Comparison of ENCODE assay signal across 8 mouse cellular contexts in the genomic region with DNA sequence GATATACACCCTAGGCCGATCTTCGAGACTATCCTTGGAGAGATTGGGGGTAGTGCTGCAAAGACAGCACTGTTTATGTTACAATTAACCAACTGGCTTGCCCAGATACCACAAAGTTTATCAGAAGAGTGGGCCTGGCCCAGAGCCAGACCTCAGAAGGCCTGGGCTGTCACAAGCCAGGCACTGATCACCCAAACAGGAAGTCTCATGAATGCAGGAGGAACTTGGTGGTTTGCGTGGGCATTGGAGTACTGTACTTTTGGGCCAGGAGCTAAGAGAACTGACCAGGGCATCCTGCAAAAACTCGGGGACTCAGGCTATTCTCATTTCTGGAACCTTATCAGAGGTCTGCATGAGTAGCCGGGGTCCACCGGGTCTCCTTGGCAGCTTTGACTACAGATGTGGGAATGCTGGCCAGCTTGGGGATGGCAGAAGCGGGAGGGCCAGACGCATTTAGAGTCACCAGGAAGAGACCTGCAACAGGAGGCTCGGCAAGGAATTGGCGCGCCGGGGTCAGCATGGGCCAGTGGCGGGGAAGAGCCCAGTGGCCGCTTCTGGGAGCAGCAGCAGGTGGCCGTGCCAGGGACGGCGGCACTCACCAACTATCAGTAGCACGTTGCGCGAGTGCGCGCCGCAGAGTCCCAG. TPM values are rescaled to one million over a fixed set of nuclear protein-coding genes. Genes with fewer than 3 reads are reported as not detected.
DNase-seq lines count a peak whose midpoint lies in the region; ATAC-seq and TF ChIP-seq lines count a peak whose summit lies in the region.

No protein-coding gene starts in this region.

- H3K4me2 ChIP-seq in heart, embryonic 13.5 days = peak overlapping the region; percentile 95
- peak overlapping the region; percentile 96 for H3K4me2 ChIP-seq in kidney, embryonic 15.5 days

- H3K4me1 ChIP-seq in G1E (ENCODE audit: insufficient read depth, low read depth, low read length) = peaks cover 49% of the 10 kb centered on the region
- H3K4me1 ChIP-seq in embryonic facial prominence, embryonic 10.5 days = peaks cover 31% of the 10 kb centered on the region
- peaks cover 24% of the 10 kb centered on the region for H3K4me1 ChIP-seq in heart, embryonic 13.5 days
- peaks cover 24% of the 10 kb centered on the region for H3K4me1 ChIP-seq in kidney, embryonic 15.5 days

- H3K27ac ChIP-seq in embryonic facial prominence, embryonic 10.5 days (replicated peaks) = peak overlapping the region; percentile 86
- peak overlapping the region; percentile 92 for H3K27ac ChIP-seq in heart, embryonic 13.5 days (replicated peaks)
- peak overlapping the region; percentile 87 for H3K27ac ChIP-seq in kidney, embryonic 15.5 days

- TF ChIP-seq CTCF in G1E (IDR thresholded peaks at IDR 0.05; ENCODE audit: low read depth, low read length) = no peak

- H3K4me3 ChIP-seq in G1E (ENCODE audit: low read depth, low read length) = peak overlapping the region; percentile 96
- H3K4me3 ChIP-seq in embryonic facial prominence, embryonic 10.5 days = peak overlapping the region; percentile 85
- peak overlapping the region; percentile 87 for H3K4me3 ChIP-seq in heart, embryonic 13.5 days
- peak overlapping the region; percentile 81 for H3K4me3 ChIP-seq in kidney, embryonic 15.5 days (replicated peaks)

- ATAC-seq in G1E (ENCODE audit: extremely low read depth, insufficient number of reproducible peaks, low FRiP score, poor library complexity, severe bottlenecking) = peak; percentile 75
- 0 out of 2 replicates have a peak, but pooled peaks have one; percentile 12 for ATAC-seq in heart, embryonic 13.5 days (ENCODE audit: extremely low read depth, insufficient number of reproducible peaks, low FRiP score, low TSS enrichment)
- 0 out of 2 replicates have a peak, but pooled peaks have one; percentile 12 for ATAC-seq in kidney, embryonic 15.5 days (replicated peaks; ENCODE audit: low FRiP score)

- DNase-seq in cerebellum, adult 11 months = peak; percentile 22
- no peak for DNase-seq in cerebellum, adult 8-10 months
- DNase-seq in G1E (ENCODE audit: low spot score) = peak; percentile 91
- DNase-seq in embryonic facial prominence, embryonic 10.5 days (ENCODE audit: low spot score) = no peak
- DNase-seq in lung, postnatal 14 days = peak; percentile 73
- DNase-seq in spleen, adult 18-20 months = peak; percentile 68 to 70

- H3K9ac ChIP-seq in heart, embryonic 13.5 days = peak overlapping the region; percentile 88
- peak overlapping the region; percentile 76 for H3K9ac ChIP-seq in kidney, embryonic 15.5 days

- H3K9me3 ChIP-seq in G1E (replicated peaks) = no peaks in the 10 kb centered on the region
- no peaks in the 10 kb centered on the region for H3K9me3 ChIP-seq in embryonic facial prominence, embryonic 10.5 days
- no peaks in the 10 kb centered on the region for H3K9me3 ChIP-seq in heart, embryonic 13.5 days
- H3K9me3 ChIP-seq in kidney, embryonic 15.5 days (replicated peaks) = no peaks in the 10 kb centered on the region

- peaks cover 17% of the 10 kb centered on the region for H3K27me3 ChIP-seq in G1E (ENCODE audit: insufficient read depth, low read length)
- peaks cover 11% of the 10 kb centered on the region; the same call in 1 of the 2 replicates for H3K27me3 ChIP-seq in embryonic facial prominence, embryonic 10.5 days (replicated peaks; ENCODE audit: low read depth, poor library complexity, severe bottlenecking)
- H3K27me3 ChIP-seq in heart, embryonic 13.5 days (replicated peaks) = 0 out of 2 replicates have a peak, but pooled peaks cover 3% of the 10 kb centered on the region
- no peaks in the 10 kb centered on the region for H3K27me3 ChIP-seq in kidney, embryonic 15.5 days

- 7% methylated on average over 23 of the region's 23 CpGs for WGBS in embryonic facial prominence, embryonic 10.5 days
- WGBS in heart, embryonic 13.5 days = 2% methylated on average over 23 of the region's 23 CpGs
- 6% methylated on average over 23 of the region's 23 CpGs for WGBS in kidney, embryonic 15.5 days

- peaks cover 53% of the 10 kb centered on the region for H3K36me3 ChIP-seq in G1E (replicated peaks)
- H3K36me3 ChIP-seq in embryonic facial prominence, embryonic 10.5 days (replicated peaks) = peaks cover 17% of the 10 kb centered on the region
- peaks cover 30% of the 10 kb centered on the region for H3K36me3 ChIP-seq in heart, embryonic 13.5 days
- H3K36me3 ChIP-seq in kidney, embryonic 15.5 days = peaks cover 12% of the 10 kb centered on the region

RNA-seq across cellular contexts. Expression of gene Sgsh, which starts 0.4 kb away (rescaled TPM):
- 14.5 and 22.4 TPM in 2 replicates for total RNA-seq in G1E (2014; fragmentation: Nextera tagmentation)
- total RNA-seq in G1E (2017) = 13.2 and 17.8 TPM in 2 replicates
- 26.5 and 26.6 TPM in 2 replicates for polyA plus RNA-seq in G1E (2012)
- polyA plus RNA-seq in embryonic facial prominence, embryonic 10.5 days (2016; fragmentation: Nextera tagmentation; extraction: Ambion mirVana) = 5.4 and 5.5 TPM in 2 replicates
- polyA plus RNA-seq in heart, embryonic 13.5 days (2015; fragmentation: Nextera tagmentation; extraction: Ambion mirVana) = 5.7 and 6.9 TPM in 2 replicates
- 6.6 and 8.9 TPM in 2 replicates for polyA plus RNA-seq in kidney, embryonic 15.5 days (2015; fragmentation: Nextera tagmentation; extraction: Ambion mirVana)

RNA-seq across cellular contexts. Expression of gene Slc26a11, which starts 0.4 kb away (rescaled TPM):
- total RNA-seq in G1E (2014; fragmentation: Nextera tagmentation) (4.9 and 8.0 TPM in 2 replicates), G1E (2017) (4.4 and 6.9 TPM in 2 replicates)
- 4.9 and 5.2 TPM in 2 replicates for polyA plus RNA-seq in G1E (2012)
- 7.6 and 8.2 TPM in 2 replicates for polyA plus RNA-seq in embryonic facial prominence, embryonic 10.5 days (2016; fragmentation: Nextera tagmentation; extraction: Ambion mirVana)
- polyA plus RNA-seq in heart, embryonic 13.5 days (2015; fragmentation: Nextera tagmentation; extraction: Ambion mirVana) = 9.3 and 10.4 TPM in 2 replicates
- 8.7 and 10.8 TPM in 2 replicates for polyA plus RNA-seq in kidney, embryonic 15.5 days (2015; fragmentation: Nextera tagmentation; extraction: Ambion mirVana)

RNA-seq across cellular contexts. Expression of gene Rnf213, which starts 38.0 kb away (rescaled TPM):
- total RNA-seq in G1E (2014; fragmentation: Nextera tagmentation) (54.7 and 66.4 TPM in 2 replicates), G1E (2017) (39.7 and 46.3 TPM in 2 replicates)
- polyA plus RNA-seq in G1E (2012) = 2.3 and 3.5 TPM in 2 replicates
- polyA plus RNA-seq in embryonic facial prominence, embryonic 10.5 days (2016; fragmentation: Nextera tagmentation; extraction: Ambion mirVana) = 1.4 TPM in 2 replicates
- 5.5 and 6.8 TPM in 2 replicates for polyA plus RNA-seq in heart, embryonic 13.5 days (2015; fragmentation: Nextera tagmentation; extraction: Ambion mirVana)
- 5.3 and 5.8 TPM in 2 replicates for polyA plus RNA-seq in kidney, embryonic 15.5 days (2015; fragmentation: Nextera tagmentation; extraction: Ambion mirVana)

RNA-seq across cellular contexts. Expression of gene Card14, which starts 47.4 kb away (rescaled TPM):
- total RNA-seq in G1E (2014; fragmentation: Nextera tagmentation) = not detected in 2 replicates
- total RNA-seq in G1E (2017) = 0.11 TPM in 1 of 2 replicates, not detected in the other
- not detected in 2 replicates for polyA plus RNA-seq in G1E (2012)
- 0.05 TPM in 1 of 2 replicates, not detected in the other for polyA plus RNA-seq in embryonic facial prominence, embryonic 10.5 days (2016; fragmentation: Nextera tagmentation; extraction: Ambion mirVana)
- polyA plus RNA-seq in heart, embryonic 13.5 days (2015; fragmentation: Nextera tagmentation; extraction: Ambion mirVana) = 0.36 and 0.37 TPM in 2 replicates
- 0.23 and 0.46 TPM in 2 replicates for polyA plus RNA-seq in kidney, embryonic 15.5 days (2015; fragmentation: Nextera tagmentation; extraction: Ambion mirVana)

RNA-seq across cellular contexts. Expression of gene Eif4a3, which starts 55.0 kb away (rescaled TPM):
- total RNA-seq in G1E (2014; fragmentation: Nextera tagmentation) = 188 and 202 TPM in 2 replicates
- total RNA-seq in G1E (2017) = 244 and 261 TPM in 2 replicates
- 224 and 241 TPM in 2 replicates for polyA plus RNA-seq in G1E (2012)
- 465 and 504 TPM in 2 replicates for polyA plus RNA-seq in embryonic facial prominence, embryonic 10.5 days (2016; fragmentation: Nextera tagmentation; extraction: Ambion mirVana)
- polyA plus RNA-seq in heart, embryonic 13.5 days (2015; fragmentation: Nextera tagmentation; extraction: Ambion mirVana) = 281 and 304 TPM in 2 replicates
- polyA plus RNA-seq in kidney, embryonic 15.5 days (2015; fragmentation: Nextera tagmentation; extraction: Ambion mirVana) = 383 and 393 TPM in 2 replicates

Comparison
In these comparisons a context has a peak if more than half of its experiments do, and no peak if none do; other contexts are left out.
1. DNase-seq: peak in cerebellum, adult 11 months (single experiment), G1E (single experiment), lung, postnatal 14 days (single experiment) and spleen, adult 18-20 months (2 of 2); none in cerebellum, adult 8-10 months (single experiment) and embryonic facial prominence, embryonic 10.5 days (single experiment).
2. ATAC-seq: peak in every context shown above with its lines; median percentile 75 in G1E; 12 in heart, embryonic 13.5 days; 12 in kidney, embryonic 15.5 days.
3. Peak in every context shown above with its lines, with median percentiles within 50 percentile points of each other: H3K4me3 ChIP-seq and H3K27ac ChIP-seq.